Mouse (Mus musculus): Measurements from ENCODE around the gene Ppp2r5e.

The Ppp2r5e gene

DNA sequence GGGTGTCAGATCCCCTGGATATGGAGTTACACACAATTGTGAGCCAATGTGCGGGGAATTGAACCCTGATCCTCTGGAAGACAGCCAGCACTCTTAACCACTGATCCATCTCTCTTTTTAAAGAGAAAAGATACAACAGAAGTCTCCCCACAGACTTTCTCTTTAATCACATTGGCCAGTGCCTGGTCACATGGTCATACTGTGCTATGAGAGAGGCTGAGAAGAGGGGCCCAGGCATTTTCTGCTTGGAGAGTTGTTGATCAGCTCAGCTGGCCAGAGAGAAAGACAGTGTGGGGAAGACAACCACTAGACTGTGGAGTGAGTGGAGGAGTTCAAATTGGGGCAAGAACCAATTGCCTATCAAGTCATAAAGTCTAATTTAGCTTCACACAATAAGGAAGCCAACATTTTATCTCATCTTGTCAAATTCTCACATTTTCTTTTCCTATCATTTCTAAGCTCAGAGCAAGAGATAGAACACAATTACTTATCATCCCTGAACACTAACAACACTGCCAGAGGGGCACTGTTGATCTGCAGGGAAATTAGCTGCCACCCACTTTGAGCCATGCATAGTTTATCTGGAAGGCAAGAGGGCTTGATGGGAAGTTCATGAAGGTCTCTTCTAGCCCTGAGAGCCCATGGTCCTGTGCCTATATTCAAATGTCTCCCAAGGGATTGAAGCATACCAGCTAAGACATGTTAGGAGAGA, 166.2 kb downstream of the Ppp2r5e start:
- no peak for DNase-seq (ENCODE audit: low spot score in 2 of 2)

DNA sequence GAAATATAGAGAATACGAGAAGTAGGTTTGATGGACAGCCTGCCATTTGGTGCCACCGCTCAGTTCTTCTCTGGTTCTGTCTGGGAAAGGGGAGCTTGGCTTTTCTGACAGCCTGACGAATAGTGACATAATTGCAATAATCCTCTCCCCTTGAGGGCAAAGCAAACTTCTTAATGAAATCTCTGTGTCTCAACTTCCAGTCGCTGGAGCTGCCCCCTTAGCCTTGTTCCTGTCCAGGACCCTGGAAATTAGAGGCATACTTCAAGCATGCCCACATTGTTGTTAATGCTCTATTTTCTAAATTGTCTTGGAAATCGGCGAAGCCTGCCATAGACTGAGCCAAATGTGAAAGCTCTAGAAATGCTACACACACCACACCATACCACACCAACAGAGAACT, 167.3 kb downstream of the Ppp2r5e start:
- no peak for DNase-seq (ENCODE audit: low spot score in 2 of 2)

DNA sequence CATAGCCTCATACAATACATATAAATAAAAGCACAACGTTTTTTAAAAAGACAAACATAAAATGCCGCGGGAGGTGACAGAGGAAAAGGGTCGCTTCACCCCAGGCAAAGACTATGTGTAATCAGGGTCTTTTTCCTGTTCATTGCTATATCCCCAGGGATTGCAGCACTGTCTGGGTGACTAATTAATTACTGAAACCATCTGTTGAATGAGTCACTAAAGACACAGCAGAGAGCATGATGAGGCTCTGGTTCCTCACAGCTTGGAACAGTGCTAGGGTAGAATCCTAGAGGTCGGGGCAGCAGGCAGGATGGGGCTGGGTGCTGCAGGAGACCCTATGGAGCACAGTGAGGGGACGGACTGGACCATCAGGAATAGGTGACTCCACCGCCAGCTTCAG, 170.2 kb downstream of the Ppp2r5e start:
- DNase-seq (ENCODE audit: low spot score in 2 of 2), result no peak

DNA sequence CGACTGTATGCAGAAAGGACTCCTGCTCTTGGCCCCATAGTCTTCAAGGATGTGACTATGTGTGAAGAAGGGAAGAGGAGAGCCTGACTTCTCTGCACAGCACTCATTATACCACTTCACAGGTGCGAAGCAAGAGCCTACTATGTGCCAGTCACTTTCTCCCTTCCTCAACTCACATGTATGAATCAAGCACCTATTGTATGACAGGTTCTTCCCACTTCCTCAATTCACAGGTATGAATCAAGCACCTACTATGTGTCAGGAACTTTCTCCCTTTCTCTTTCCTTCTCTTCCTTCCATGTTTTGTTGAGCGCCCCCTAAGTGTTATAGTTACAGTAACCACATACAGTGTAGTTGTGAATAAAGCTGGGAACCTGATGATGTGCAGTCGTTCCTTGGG, 171.2 kb downstream of the Ppp2r5e start:
- no peak for DNase-seq (ENCODE audit: low spot score in 2 of 2)

DNA sequence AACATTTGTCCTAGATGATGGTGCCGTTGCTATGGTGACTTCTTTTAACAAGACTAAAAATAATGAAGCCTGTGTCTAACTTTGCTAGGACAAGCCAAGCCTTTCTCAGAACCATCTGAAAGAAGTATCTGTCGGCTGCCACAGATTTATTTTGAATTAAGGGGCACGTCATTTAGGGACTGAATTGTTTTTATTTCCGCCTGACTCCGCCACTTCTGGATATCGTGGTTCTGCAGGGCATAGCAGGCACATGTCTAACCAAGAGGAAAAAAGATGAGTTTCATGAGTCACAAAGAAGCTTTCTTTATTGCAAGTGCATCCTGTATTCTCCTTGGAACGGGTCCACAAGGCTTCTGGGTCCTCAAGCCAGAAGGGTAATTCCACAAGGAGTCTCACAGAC, 171.7 kb downstream of the Ppp2r5e start:
- DNase-seq (ENCODE audit: low spot score in 2 of 2), result no peak

DNA sequence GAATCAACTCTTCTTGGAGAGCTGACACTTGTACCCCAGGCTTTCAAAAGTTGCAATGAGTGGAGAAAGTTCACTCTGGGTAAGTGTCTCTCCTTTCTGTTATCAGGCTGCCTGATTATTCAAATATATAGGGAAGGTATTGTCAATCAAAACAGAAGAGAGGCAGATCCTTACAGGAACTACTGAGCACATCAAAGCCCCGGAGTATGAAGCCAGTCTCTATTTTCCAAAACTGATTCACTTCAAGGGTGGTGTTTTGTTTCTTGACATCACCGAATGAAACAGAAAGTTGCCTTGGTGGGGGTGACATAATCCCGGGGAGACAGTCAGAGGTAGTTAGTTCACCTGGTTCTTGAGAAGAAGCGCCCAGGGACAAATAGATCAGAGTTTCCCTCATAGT, 179.4 kb downstream of the Ppp2r5e start, which contains the start of gene Gphb5:
Gphb5 (minus strand) TSS at position 101 of the 400 bp plus-strand sequence.
- no peak for DNase-seq (ENCODE audit: low spot score in 2 of 2)

DNA sequence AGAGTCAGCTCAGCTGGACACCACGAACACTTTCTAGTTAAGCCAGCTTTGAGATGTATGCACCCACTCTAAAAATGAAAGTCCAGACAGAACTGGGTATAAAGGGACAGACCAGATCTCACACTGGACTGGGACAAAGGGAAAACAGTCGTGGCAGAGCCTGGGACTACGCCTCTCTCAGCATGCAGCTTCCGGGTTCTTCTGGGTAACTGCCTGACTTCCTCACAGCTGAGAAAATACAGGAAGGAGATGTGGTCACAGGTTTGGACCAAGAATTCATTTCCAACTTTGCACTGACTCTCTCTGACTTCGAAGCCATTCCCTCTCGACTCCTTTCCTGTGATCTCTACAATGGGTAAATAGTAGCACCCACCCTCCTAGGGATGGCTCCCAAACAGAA, 181.1 kb downstream of the Ppp2r5e start:
- DNase-seq (ENCODE audit: low spot score in 2 of 2), result no peak

DNA sequence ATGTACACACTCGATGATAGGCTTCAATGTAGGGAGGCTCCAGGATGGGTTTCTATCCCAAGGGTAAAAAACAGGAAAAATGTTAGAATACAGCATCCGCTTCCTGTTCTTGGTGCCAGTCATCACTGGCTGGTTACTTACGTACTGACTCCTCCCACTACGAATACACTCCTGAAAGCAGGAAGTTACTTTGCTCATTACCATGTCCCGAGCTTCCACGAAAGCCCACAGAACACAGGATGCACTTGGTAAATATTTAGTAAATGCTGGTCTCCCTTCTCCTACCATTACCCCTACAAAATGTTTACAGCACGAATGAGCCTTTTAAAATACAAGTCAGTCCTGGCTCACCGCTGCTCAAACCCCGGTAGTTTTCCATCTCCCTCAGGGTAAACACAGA, 183.1 kb downstream of the Ppp2r5e start:
- DNase-seq (ENCODE audit: low spot score in 2 of 2), result no peak
